ENCODE assay signal across 18 mouse cellular contexts in genomic region chr3:49937611-49938010, GRCm38 (mm10).
"Had no signal": no experiment of that assay in that cellular context is flagged by ENCODE, and none has a peak within 500 bp of the region (broad histone marks: within the 10 kb centered on the region; RNA-seq: fewer than 3 reads in every experiment).

No protein-coding gene starts in this region.

- H3K27ac ChIP-seq: liver, embryonic 15.5 days; lung, embryonic 15.5 days; macrophage; midbrain, embryonic 12.5 days; midbrain, embryonic 15.5 days; neural tube, embryonic 12.5 days; stomach, embryonic 15.5 days; stomach, postnatal 0 days had no signal

- H3K4me1 ChIP-seq: liver, embryonic 15.5 days; lung, embryonic 15.5 days; megakaryocyte, embryonic 14.5 days; midbrain, embryonic 12.5 days; neural tube, embryonic 12.5 days; stomach, embryonic 15.5 days had no signal

- H3K4me3 ChIP-seq: liver, embryonic 15.5 days; lung, embryonic 15.5 days; megakaryocyte, embryonic 14.5 days; midbrain, embryonic 12.5 days; midbrain, embryonic 15.5 days; neural tube, embryonic 12.5 days; stomach, embryonic 15.5 days had no signal

- ATAC-seq: liver, postnatal 0 days; lung, postnatal 0 days; midbrain, embryonic 15.5 days had no signal

- H3K4me2 ChIP-seq: liver, embryonic 15.5 days; lung, embryonic 15.5 days; midbrain, embryonic 12.5 days; midbrain, embryonic 15.5 days; neural tube, embryonic 12.5 days; stomach, embryonic 15.5 days had no signal

- DNase-seq: liver, postnatal 0 days; lung, adult 2 months; lung, postnatal 14 days; lung, postnatal 36 days; right cerebral cortex, postnatal 14 days; thymus, adult 2 months; thymus, postnatal 25 days; thymus, postnatal 4 days had no signal

- H3K27me3 ChIP-seq: liver, embryonic 15.5 days; lung, embryonic 15.5 days; megakaryocyte, embryonic 14.5 days; midbrain, embryonic 12.5 days; midbrain, embryonic 15.5 days; neural tube, embryonic 12.5 days; stomach, embryonic 15.5 days had no signal

- H3K9ac ChIP-seq: liver, embryonic 15.5 days; liver, postnatal 0 days; lung, embryonic 15.5 days; midbrain, embryonic 12.5 days; midbrain, embryonic 15.5 days; neural tube, embryonic 12.5 days; stomach, embryonic 15.5 days had no signal

- H3K36me3 ChIP-seq: liver, embryonic 15.5 days; lung, embryonic 15.5 days; midbrain, embryonic 12.5 days; midbrain, embryonic 15.5 days; neural tube, embryonic 12.5 days; stomach, embryonic 15.5 days had no signal

- H3K9me3 ChIP-seq: liver, embryonic 15.5 days; lung, embryonic 15.5 days; megakaryocyte, embryonic 14.5 days; midbrain, embryonic 12.5 days; midbrain, embryonic 15.5 days; neural tube, embryonic 12.5 days; stomach, embryonic 15.5 days had no signal
